Mouse (Mus musculus): ENCODE results near the gene Cacybp. TPM values are rescaled to one million over a fixed set of nuclear protein-coding genes. Genes with fewer than 3 reads are reported as not detected.

The Cacybp gene
- polyA plus RNA-seq, 1 experiment from 2014 or later, result 279 TPM

DNA sequence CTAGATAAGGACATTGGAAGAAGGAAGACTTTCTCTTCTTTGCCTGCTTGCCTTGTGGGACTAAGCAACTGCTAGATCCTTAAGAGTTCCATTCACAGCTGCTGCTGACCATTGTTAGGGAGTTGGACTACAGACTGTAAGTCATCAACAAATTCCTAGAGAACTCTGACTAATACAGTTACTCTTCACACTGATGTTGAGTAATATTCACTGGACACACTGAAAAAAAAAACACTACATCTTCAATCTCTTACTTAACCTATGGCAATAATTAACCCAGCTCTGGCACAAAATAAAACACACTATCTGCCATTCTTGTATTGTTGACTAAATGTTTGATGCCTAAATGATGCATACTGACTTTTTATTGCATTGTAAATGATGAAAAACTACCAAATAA lies 15.2 kb upstream of the Cacybp start:
- Histone ChIP-seq H3K27ac (no peak overlapping the region), H3K36me3 (replicated peaks; ENCODE audit: control insufficient read depth, insufficient read depth) (peaks cover 20% of the 10 kb centered on the region), H3K4me2 (replicated peaks) (no peak overlapping the region), H3K9ac (no peak overlapping the region), H3K4me1 (replicated peaks; ENCODE audit: control insufficient read depth, insufficient read depth, low read length) (no peaks in the 10 kb centered on the region), H3K9me3 (ENCODE audit: control insufficient read depth, low read length) (no peaks in the 10 kb centered on the region), H3K27me3 (ENCODE audit: control insufficient read depth, insufficient read depth, low read length) (no peaks in the 10 kb centered on the region), H3K4me3 (replicated peaks; ENCODE audit: low read length) (no peak overlapping the region)
- ATAC-seq (ENCODE audit: low FRiP score) (no peak), DNase-seq (ENCODE audit: low spot score) (no peak)

- DNase-seq (ENCODE audit: low spot score) (no peak), ATAC-seq (ENCODE audit: low FRiP score) (no peak)
- Histone ChIP-seq H3K27me3 (ENCODE audit: control insufficient read depth, insufficient read depth, low read length) (no peaks in the 10 kb centered on the region), H3K27ac (no peak overlapping the region), H3K4me2 (replicated peaks) (no peak overlapping the region), H3K4me3 (replicated peaks; ENCODE audit: low read length) (no peak overlapping the region), H3K4me1 (replicated peaks; ENCODE audit: control insufficient read depth, insufficient read depth, low read length) (no peaks in the 10 kb centered on the region), H3K9me3 (ENCODE audit: control insufficient read depth, low read length) (no peaks in the 10 kb centered on the region), H3K36me3 (replicated peaks; ENCODE audit: control insufficient read depth, insufficient read depth) (peaks cover 20% of the 10 kb centered on the region), H3K9ac (no peak overlapping the region)
- WGBS, result 93% methylated on average over 4 of the region's 4 CpGs
These were observed 14.5 kb upstream of the Cacybp start for GRCm38 (mm10) chr1:160227196-160227595.

DNA sequence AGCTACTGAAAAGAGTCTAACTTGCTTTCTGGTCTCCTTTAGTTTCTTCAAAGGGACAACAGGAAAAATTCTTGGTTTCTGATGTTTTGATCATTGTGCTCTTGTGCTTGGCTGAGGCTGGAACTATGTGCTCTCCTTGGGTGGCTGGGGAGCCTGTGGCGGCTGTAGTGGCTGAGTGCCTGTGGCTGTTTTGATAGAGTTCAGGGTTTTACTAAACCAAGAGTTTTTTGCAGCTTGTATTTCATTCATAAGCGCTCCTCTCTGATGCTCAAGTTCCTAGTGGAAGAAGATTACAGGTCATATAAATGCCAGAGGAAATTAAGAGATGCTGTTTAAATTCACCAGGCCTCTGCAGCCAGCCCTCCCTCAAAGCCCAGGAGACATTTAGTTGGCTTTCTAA lies 11.4 kb upstream of the Cacybp start:
- no peaks in the 10 kb centered on the region for H3K4me1 ChIP-seq (replicated peaks; ENCODE audit: control insufficient read depth, insufficient read depth, low read length)
- no peak overlapping the region for H3K4me2 ChIP-seq (replicated peaks)
- DNase-seq (ENCODE audit: low spot score) (no peak), ATAC-seq (ENCODE audit: low FRiP score) (no peak)
- no peak overlapping the region for H3K9ac ChIP-seq
- H3K4me3 ChIP-seq (replicated peaks; ENCODE audit: low read length), result no peak overlapping the region
- H3K27me3 ChIP-seq (ENCODE audit: control insufficient read depth, insufficient read depth, low read length), result no peaks in the 10 kb centered on the region
- H3K9me3 ChIP-seq (ENCODE audit: control insufficient read depth, low read length), result no peaks in the 10 kb centered on the region
- H3K36me3 ChIP-seq (replicated peaks; ENCODE audit: control insufficient read depth, insufficient read depth), result peaks cover 20% of the 10 kb centered on the region
- H3K27ac ChIP-seq, result no peak overlapping the region
- WGBS, result 84% methylated on average over 2 of the region's 2 CpGs

DNA sequence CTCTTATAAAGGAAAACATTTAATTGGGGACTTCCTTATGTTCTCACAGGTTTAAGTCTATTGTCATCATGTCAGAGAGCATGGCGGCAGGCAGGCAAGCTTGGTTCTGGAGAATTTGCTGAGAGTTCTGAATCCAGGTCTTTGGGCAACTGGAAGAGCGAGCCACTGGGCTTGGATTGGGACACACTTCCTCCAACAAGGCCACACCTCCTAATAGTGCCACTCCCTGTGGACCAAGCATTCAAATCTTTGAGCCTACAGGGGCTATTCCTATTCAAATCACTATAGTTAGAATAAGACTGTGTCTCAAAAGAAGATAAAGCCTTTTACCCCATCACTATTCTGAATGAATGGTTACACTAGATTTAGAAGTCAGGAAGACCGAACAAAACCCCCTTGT lies 5.2 kb upstream of the Cacybp start:
- H3K4me3 ChIP-seq (replicated peaks; ENCODE audit: low read length), result no peak overlapping the region
- 85% methylated on average over 3 of the region's 3 CpGs for WGBS

DNA sequence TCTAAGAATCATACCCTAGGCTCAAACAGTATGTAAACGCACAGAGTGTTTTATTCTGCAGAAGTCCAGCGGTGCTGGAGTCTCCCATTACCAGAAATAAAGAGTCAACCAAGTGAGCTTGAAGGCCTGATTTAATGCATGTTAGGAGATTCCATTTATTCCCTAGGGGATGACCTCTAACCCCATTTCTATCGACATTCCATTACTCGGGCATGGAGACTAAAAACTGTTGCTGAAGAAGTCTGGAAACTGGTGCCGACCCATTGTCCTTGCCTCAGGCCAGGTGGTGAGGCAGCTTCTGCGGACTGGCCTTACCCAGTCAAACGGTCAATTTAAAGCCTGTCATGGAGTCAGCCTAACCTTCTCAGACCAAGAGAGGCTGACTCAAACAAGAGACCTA lies 1.5 kb upstream of the Cacybp start:
- Histone ChIP-seq H3K4me2 (replicated peaks) (peak overlapping the region; percentile 69; the same call in 1 of the 2 replicates), H3K36me3 (replicated peaks; ENCODE audit: control insufficient read depth, insufficient read depth) (no peaks in the 10 kb centered on the region), H3K4me1 (replicated peaks; ENCODE audit: control insufficient read depth, insufficient read depth, low read length) (peaks cover 27% of the 10 kb centered on the region), H3K27ac (peak overlapping the region; percentile 98; the same call in 1 of the 2 replicates), H3K4me3 (replicated peaks; ENCODE audit: low read length) (peak overlapping the region; percentile 70; the same call in 1 of the 2 replicates), H3K27me3 (ENCODE audit: control insufficient read depth, insufficient read depth, low read length) (no peaks in the 10 kb centered on the region), H3K9ac (no peak overlapping the region), H3K9me3 (ENCODE audit: control insufficient read depth, low read length) (no peaks in the 10 kb centered on the region)
- 55% methylated on average over 7 of the region's 7 CpGs for WGBS
- no peak for ATAC-seq (ENCODE audit: low FRiP score)
- DNase-seq (ENCODE audit: low spot score), result no peak

More for the DNA sequence above, 5.2 kb upstream of the Cacybp start:
- ATAC-seq (ENCODE audit: low FRiP score), result no peak
- Histone ChIP-seq H3K9me3 (ENCODE audit: control insufficient read depth, low read length) (no peaks in the 10 kb centered on the region), H3K4me1 (replicated peaks; ENCODE audit: control insufficient read depth, insufficient read depth, low read length) (peaks cover 8% of the 10 kb centered on the region; the same call in 1 of the 2 replicates), H3K27me3 (ENCODE audit: control insufficient read depth, insufficient read depth, low read length) (no peaks in the 10 kb centered on the region), H3K36me3 (replicated peaks; ENCODE audit: control insufficient read depth, insufficient read depth) (no peaks in the 10 kb centered on the region), H3K4me2 (replicated peaks) (no peak overlapping the region), H3K27ac (no peak overlapping the region), H3K9ac (no peak overlapping the region)
- DNase-seq (ENCODE audit: low spot score), result no peak

DNA sequence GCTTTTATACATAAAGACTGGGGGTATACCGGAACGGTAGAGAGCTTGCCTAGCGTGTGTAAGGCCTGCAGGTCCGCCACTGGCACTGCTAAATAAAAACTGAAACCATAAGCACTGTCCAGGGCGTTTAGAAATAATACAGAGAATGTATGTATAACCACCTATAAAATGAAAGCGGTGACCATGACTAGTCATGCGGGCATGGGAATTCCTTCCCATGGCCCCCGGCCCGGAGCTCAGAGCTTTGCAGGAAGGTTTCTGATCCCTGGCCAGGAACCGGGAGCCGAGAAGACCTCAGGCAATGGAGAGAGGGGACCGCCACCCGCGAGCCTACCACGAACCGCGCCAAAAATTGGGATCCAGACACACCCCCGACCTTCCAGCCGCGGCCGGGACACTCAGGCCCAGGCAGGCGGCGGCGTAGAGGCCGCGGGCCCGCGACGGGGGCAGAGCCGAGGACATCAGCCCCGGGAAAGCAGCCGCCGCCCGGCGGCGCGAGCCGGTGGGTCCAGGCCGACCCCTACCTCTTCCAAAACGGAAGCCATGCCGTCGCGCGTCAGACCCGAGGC lies 468 bp downstream of the Cacybp start:
- Histone ChIP-seq H3K9me3 (ENCODE audit: control insufficient read depth, low read length) (no peaks in the 10 kb centered on the region), H3K9ac (peak overlapping the region; percentile 78), H3K4me1 (replicated peaks; ENCODE audit: control insufficient read depth, insufficient read depth, low read length) (peaks cover 27% of the 10 kb centered on the region), H3K4me3 (replicated peaks; ENCODE audit: low read length) (peak overlapping the region; percentile 70), H3K27ac (peak overlapping the region; percentile 98), H3K36me3 (replicated peaks; ENCODE audit: control insufficient read depth, insufficient read depth) (peaks cover 9% of the 10 kb centered on the region), H3K4me2 (replicated peaks) (peak overlapping the region; percentile 69), H3K27me3 (ENCODE audit: control insufficient read depth, insufficient read depth, low read length) (no peaks in the 10 kb centered on the region)
- DNase-seq (ENCODE audit: low spot score) (no peak), ATAC-seq (ENCODE audit: low FRiP score) (peak; percentile 76)
- under 1% methylated on average over 45 of the region's 45 CpGs for WGBS

GRCm38 (mm10) chr1:160211597-160212122 lies 1.0 kb downstream of the Cacybp start:
- Histone ChIP-seq H3K9ac (peak overlapping the region; percentile 78), H3K27ac (no peak overlapping the region; the same call in 1 of the 2 replicates), H3K4me1 (replicated peaks; ENCODE audit: control insufficient read depth, insufficient read depth, low read length) (peaks cover 27% of the 10 kb centered on the region), H3K4me2 (replicated peaks) (peak overlapping the region; percentile 69), H3K4me3 (replicated peaks; ENCODE audit: low read length) (peak overlapping the region; percentile 70), H3K27me3 (ENCODE audit: control insufficient read depth, insufficient read depth, low read length) (no peaks in the 10 kb centered on the region), H3K36me3 (replicated peaks; ENCODE audit: control insufficient read depth, insufficient read depth) (peaks cover 14% of the 10 kb centered on the region), H3K9me3 (ENCODE audit: control insufficient read depth, low read length) (no peaks in the 10 kb centered on the region)
- 3% methylated on average over 8 of the region's 8 CpGs for WGBS
- ATAC-seq (ENCODE audit: low FRiP score) (no peak), DNase-seq (ENCODE audit: low spot score) (no peak)

- H3K4me3 ChIP-seq (replicated peaks; ENCODE audit: low read length), result peak overlapping the region; percentile 70; the same call in 1 of the 2 replicates
- DNase-seq (ENCODE audit: low spot score) (no peak), ATAC-seq (ENCODE audit: low FRiP score) (no peak)
- H3K9ac ChIP-seq, result no peak overlapping the region
- no peak overlapping the region for H3K27ac ChIP-seq
- WGBS, result 56% methylated on average over 3 of the region's 3 CpGs
- no peaks in the 10 kb centered on the region for H3K9me3 ChIP-seq (ENCODE audit: control insufficient read depth, low read length)
- H3K4me1 ChIP-seq (replicated peaks; ENCODE audit: control insufficient read depth, insufficient read depth, low read length), result peaks cover 27% of the 10 kb centered on the region
- peak overlapping the region; percentile 69 for H3K4me2 ChIP-seq (replicated peaks)
- H3K36me3 ChIP-seq (replicated peaks; ENCODE audit: control insufficient read depth, insufficient read depth), result peaks cover 25% of the 10 kb centered on the region
- no peaks in the 10 kb centered on the region for H3K27me3 ChIP-seq (ENCODE audit: control insufficient read depth, insufficient read depth, low read length)
These were observed 2.1 kb downstream of the Cacybp start for GRCm38 (mm10) chr1:160210566-160210965.

DNA sequence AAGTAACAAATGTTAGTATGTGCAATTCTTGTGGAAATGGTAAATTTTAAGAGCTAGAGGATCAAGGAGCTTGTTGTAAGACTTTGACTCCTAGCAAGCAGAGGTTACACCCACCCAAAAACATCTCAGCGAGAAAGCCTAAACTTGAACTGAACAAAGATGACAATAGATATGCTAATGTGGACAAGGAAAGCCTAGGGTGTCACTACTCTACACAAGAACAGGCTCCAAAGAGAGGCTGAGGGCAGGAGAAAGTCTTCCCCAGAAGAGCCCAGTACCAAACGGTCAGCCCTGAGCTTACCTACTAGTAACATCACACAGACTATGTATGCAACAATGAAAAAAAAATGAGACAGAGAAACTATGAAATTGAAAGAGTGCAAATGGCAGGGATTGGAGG lies 2.8 kb downstream of the Cacybp start:
- H3K4me2 ChIP-seq (replicated peaks), result peak overlapping the region; percentile 12; the same call in 1 of the 2 replicates
- DNase-seq (ENCODE audit: low spot score), result no peak
- WGBS, result 16% methylated on average over 2 of the region's 2 CpGs

More for the DNA sequence above, 2.8 kb downstream of the Cacybp start:
- Histone ChIP-seq H3K4me3 (replicated peaks; ENCODE audit: low read length) (no peak overlapping the region), H3K27me3 (ENCODE audit: control insufficient read depth, insufficient read depth, low read length) (no peaks in the 10 kb centered on the region), H3K36me3 (replicated peaks; ENCODE audit: control insufficient read depth, insufficient read depth) (peaks cover 32% of the 10 kb centered on the region), H3K27ac (no peak overlapping the region), H3K4me1 (replicated peaks; ENCODE audit: control insufficient read depth, insufficient read depth, low read length) (peaks cover 27% of the 10 kb centered on the region), H3K9ac (no peak overlapping the region), H3K9me3 (ENCODE audit: control insufficient read depth, low read length) (no peaks in the 10 kb centered on the region)
- no peak for ATAC-seq (ENCODE audit: low FRiP score)
